Mouse (Mus musculus) brain, adult 2 months (tissue): Measurements from ENCODE around the gene Ubash3b.

Source experiments
- DNase-seq: peaks from one replicate; pipeline ENCODE4 v3.0.0; 2011; ENCODE audit warnings: low read depth, low spot score

The Ubash3b gene

DNA sequence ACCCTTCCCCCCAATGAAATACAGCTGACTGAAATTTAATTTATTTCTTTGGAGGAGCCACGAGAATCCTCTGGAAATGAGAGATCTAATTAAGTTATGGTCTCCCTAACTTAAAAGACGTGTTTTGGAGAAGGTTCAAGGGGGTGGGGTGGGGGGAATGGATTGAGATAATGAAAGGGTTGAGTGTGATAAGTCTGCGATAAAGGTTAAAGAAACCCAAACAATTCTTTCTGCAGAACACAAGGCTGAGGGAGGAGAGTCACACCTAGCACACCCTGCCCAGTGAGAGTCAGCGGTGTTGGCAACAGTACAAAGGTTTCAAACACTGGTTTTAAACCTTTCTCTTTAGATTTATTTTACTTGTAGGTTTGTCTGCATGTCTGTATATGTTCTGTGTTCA, 108.0 kb downstream of the Ubash3b start:
- DNase-seq = no peak

GRCm38 (mm10) chr9:41051080-41051932, 110.2 kb downstream of the Ubash3b start:
- DNase-seq = peak; percentile 69

- DNase-seq = peak; percentile 85
Measured at GRCm38 (mm10) chr9:41050331-41051079, 111.0 kb downstream of the Ubash3b start.

DNA sequence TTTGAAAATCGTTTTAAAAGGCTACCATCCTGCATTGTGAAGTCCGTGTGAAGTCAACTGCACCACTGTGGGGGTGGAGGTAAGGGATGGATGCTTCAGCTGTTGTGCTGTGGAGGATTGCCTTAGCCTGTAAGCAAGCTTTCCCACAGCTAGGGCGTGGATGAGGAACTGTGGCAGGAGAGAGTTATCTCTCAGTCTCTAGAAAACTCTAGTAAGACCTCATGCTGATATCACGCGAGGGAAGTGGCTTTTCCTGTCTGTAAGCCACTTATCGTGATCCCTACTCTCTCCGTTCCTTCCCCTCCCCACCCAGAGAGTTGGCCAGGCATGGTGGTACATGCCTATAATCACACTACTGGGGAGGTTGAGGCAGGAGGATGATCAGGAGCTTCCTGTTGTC, 112.2 kb downstream of the Ubash3b start:
- peak; percentile 58 for DNase-seq

GRCm38 (mm10) chr9:41048820-41049219, 112.7 kb downstream of the Ubash3b start:
- DNase-seq = peak; percentile 88

- DNase-seq = no peak
Measured at GRCm38 (mm10) chr9:41048216-41048615, 113.3 kb downstream of the Ubash3b start.

GRCm38 (mm10) chr9:41047654-41048053, 113.8 kb downstream of the Ubash3b start:
- DNase-seq = no peak

GRCm38 (mm10) chr9:41044626-41045025, 116.9 kb downstream of the Ubash3b start:
- DNase-seq = peak; percentile 95

GRCm38 (mm10) chr9:41043641-41044040, 117.9 kb downstream of the Ubash3b start:
- DNase-seq = peak; percentile 85

- no peak for DNase-seq
Measured at GRCm38 (mm10) chr9:41041404-41041803, 120.1 kb downstream of the Ubash3b start.

DNA sequence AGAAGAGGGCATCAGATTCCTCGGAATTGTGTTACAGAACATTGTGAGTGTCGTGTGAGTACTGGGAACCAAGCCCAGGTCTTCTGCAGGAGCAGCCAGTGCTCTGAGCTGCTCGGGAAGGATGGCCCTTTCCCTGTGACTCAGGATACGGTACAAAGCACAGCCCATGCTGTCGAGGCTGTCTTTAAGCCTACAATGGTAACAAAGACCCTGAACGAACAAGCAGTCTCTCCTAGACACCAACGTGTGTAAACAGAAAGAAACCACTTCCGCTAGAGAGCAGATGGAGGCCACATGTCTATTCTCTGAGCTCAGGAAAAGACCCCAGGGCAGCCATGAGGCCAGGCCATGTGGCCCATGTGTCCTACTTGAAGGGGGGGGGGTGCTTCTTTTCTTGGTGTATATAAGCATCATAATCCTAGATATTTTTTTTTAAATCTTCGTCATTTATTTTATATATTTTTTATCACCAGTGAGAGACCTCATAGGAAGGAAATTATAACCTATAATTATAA, 123.3 kb downstream of the Ubash3b start:
- no peak for DNase-seq

DNA sequence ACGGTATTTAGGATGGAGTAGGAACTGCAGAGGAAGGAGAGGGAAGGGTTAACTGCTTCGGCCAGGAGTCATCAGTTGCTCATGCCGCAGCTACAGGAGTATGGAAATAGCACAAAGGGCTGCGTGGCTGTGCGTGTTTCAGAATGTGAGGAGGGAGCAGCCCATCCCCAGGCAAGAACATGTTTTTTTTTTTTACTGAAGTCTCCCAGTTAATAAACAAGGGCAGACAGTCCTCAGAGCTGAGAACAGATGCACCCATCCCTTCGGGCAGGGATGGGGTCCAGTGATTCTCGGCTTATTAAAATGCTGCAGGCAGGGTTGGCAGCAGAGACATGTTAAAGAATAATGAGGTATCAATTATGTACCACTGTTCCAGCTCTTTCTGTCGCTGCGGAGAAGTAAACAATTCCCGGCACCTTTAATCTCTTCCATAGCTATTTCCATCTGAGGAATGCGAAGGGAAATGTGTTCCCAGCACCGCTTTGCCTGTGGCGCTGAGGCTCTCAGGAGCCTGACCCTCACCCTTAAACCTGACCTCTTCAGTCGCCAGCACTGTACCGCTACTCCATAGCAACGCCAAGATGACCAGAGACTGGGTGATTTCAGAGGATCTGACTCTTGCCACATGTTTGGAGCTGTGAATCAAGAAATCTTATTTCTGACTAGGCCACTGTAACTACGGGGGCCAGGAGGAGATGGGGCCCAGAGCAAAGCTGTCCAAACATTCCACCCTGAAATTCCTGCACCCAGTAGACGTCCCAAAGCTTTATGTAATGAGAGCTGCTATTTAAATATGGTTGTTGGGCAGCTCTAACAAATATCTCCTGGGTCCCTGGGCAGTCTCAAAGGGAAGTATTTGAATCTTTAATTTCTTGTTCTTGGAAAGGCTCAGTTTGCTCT, 129.7 kb downstream of the Ubash3b start:
- peak; percentile 58 for DNase-seq

DNA sequence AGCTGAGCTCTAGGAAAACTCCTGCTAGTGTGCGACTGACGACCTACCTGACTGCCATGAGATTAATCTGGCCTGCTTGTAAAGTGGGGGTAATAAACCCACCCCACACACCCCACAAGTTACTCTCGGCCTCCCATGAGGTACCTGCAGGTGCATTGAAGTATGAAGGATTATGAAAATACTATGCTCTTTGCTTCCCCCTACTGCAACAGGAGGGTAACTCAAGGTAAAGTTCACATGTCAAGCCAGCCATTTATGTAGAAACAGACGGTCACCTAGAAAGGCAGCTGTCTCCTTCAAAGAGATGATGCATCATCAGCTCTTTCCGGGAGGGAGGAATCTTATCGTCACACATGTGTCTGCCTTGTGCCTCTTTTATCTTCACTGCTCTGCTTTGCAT, 131.7 kb downstream of the Ubash3b start:
- peak; percentile 41 for DNase-seq

DNA sequence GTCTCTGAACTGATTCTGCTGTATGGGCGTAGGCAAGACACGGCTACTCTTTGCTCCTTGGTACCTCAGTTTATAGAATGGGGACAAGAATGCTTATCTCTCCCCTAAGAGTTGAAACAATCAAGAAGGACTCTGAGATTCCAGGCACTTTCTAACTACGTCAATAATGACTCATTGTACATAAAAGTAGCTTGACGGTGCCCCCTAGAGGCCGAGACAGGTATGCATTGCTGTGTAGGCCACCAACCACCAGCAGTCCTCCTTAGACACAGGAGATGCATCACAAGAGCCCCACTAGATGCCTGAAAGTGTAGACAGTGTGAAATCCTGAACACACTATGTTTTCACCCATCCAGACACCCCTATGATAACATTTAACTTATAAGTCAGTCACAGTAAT, 133.0 kb downstream of the Ubash3b start:
- peak; percentile 78 for DNase-seq

DNA sequence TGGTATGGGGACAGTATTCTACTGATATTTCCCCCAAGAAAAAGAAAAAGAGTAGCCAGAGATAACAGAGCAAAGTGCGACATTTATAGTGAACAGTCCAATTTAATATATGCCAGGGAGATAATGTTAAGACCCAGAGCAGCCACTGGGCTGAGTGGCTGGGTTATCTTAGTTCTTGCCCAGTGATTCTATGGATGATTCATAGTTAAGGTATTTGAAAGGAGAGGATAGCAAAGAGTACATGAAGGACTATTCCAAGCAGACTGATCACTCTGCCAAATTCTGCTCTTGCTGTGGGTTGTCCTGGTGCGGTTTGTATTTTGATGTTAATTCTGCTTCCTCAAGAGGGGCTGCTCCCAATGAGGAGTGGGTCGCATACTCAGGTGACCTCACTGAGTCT, 139.8 kb downstream of the Ubash3b start:
- no peak for DNase-seq

DNA sequence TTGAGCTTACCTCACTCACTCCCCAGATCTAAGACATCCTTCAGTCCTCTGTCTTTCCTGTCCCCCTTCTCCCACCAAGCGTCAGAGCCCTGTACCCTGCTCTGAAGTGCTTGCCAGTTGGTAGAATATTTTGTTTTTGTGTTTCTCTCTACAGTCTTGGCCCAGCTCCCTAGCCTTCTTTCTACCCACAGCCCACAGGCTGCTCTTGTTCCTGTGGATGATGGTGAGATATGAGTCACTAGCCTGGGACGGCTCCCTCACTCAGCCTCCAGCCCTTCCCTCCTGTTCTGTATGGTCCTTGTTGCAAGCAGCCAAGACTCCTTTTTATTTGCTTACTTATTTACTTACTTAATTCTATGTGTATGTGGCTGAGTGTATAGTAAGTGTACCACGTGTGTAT, 141.0 kb downstream of the Ubash3b start:
- peak; percentile 80 for DNase-seq

- peak; percentile 57 for DNase-seq
Measured at GRCm38 (mm10) chr9:41014512-41014911, 147.0 kb downstream of the Ubash3b start.

DNA sequence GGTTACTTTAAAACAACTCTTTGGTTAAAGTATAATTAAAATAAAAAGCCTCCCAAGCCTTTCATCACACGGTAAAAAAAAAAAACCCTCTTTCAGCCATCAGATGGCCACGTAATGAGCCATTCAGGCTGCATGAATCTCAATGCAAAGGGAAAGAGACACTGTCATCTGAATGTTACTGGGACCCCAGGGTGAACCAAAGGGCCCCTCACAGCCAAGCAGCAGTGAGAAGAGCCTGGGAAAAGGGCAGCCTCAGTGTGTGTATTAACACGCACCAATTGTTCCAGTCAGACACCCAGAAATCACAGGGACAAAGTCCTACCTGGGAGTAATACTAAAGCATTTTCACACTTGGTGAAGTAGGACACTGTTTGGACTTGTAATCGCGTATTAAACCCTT, 149.0 kb downstream of the Ubash3b start:
- DNase-seq = no peak

DNA sequence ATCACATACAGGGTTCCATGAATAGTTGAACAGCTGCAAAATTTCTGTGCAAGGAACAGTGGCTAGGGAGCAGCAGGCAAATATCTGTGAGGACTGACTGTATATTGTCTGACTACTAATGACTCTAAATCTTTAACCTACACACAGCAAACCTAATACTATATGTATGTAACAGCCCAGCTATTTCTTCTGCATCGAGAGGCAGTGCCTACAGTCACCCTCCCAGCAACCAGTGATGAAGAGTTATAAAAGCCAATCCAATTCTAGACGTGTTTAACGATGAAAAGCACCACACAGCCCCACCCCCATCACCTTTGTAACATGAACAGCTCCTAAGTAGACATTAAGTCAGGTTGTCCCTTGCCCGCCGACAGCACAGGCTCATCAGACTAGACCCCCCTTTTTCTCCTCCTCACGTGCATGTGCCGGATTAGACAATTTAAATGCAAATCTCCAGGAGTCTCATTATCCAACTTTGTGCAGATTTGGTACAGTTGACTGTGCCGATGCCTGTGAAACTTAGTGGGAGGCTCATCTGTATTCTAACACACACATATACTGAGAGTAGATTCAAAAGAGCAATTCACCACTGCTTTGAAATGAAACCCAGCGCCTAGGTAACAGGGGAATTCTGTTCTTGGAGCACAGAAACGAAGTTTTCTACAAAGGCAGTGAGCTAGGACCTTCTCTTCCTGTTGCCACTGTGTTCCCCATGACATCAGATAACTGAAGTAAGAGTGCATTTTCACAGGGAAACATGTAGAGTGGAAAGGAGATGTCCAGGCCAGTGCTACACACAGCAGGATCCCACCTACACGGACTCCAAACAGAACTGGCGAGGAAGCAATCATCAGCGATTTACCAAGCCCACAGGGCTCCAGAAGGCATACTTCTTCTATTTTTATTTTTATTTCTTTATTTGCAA, 149.7 kb downstream of the Ubash3b start:
- DNase-seq = peak; percentile 60

DNA sequence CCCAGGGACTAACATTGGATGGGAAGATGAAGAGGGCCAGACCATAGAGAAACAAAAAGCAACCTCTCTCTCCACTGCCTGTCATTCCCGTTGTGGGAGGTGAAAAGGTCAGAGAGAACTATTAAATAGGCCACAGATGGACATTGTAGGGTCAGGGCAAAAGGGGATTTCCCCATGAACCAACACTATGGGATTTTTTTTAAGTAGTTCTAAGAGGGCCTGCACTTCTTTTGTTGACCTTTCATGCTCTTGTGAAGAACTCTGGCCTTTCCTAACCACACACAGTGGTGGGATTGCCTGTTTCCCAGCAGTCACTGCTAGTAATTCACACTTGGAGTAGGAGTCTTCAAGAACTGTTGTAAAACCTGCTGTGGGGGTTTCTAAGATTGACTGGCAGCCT, 153.7 kb downstream of the Ubash3b start:
- DNase-seq = no peak
